Mouse (Mus musculus): ENCODE measurements around the gene Cfap70. TPM values are rescaled to one million over a fixed set of nuclear protein-coding genes. Genes with fewer than 3 reads are reported as not detected.

Gene Cfap70
- polyA plus RNA-seq (2021; fragmentation: Nextera tagmentation), result 0.93 and 1.6 TPM in 2 replicates
- long read RNA-seq, experiment 1, partial matches to known transcripts, result 0 of 2 reads
- long read RNA-seq, experiment 1, other reads (novel, unspliced or antisense), result 0 of 2 reads
- long read RNA-seq, experiment 2, partial matches to known transcripts, result 1 of 1 reads
- long read RNA-seq, experiment 2, other reads (novel, unspliced or antisense), result 0 of 1 reads

GRCm38 (mm10) chr14:20451765-20452331, at the start of gene Cfap70:
TSS of gene Cfap70 (minus strand) at chr14:20452226.

DNA sequence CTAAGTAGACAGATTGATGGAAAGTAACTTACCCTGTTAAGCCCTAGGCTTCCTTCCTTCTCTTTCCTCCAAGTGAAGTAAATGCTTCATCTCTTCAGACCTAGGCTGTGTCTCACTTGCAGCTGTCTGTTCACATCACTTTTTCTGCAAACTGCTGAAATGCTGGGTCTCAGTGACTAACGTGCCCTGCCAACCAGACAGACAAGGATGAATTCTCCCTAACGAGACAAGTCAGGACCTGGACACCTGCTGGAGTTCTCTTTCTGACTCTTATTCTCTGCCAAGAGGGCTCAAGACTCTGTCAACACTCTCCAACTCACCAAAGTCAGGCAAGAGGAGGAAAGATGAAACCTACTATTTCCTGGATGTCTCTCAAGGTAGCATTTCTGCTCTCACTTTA, 44.6 kb upstream of the Cfap70 start, which contains the start of gene Mss51:
TSS of gene Mss51 (minus strand) at position 299 of the 400 bp plus-strand sequence.

DNA sequence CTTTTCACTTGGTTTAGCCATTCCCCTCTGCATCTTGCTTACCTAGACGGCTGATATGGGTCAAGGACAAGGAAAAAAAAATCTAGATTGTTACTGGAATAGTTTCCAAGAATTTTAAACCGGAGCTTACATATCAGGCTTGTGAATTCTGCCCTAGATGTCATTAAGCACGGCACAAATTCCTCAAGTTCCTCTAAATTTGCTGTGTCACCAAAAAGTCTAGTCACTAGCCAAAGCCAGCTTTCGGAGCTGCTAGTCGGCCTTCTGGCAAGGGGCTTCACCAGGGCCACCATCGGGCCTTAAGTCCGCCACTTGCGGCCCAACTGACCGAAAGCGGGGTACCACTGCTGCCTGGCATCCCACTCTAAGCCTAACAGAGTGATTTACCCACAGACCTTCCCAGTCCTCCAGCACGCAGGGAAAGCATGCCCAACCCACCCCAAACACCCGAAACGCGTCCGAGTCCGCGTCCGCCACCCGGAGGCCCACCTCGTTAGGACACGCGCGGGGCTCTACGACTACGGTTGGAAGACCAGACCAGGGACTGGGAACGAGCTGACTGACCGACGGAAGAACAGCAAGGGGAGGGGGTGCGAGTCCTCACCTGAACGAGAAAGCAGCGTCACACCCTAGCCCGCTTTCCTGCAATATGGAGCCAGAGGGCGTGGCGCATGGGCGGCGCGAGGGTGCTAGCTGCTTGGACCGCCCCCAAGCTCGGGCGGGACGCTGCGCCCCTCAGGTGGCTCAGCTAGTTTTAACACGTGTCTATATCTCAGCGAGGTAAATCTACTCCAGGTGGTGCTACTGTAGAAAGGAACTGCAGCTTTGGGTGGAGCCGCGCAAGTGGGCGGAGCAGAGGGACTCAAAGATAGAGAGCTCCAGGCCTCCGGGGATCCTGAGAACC, 27.5 kb upstream of the Cfap70 start, which contains the start of gene Anxa7:
TSS of gene Anxa7 (minus strand) at position 843 of the 904 bp plus-strand sequence.

GRCm38 (mm10) chr14:20393205-20393913, 58.7 kb downstream of the Cfap70 start, which contains the start of gene Mrps16:
TSS of gene Mrps16 (minus strand) at chr14:20393634.

DNA sequence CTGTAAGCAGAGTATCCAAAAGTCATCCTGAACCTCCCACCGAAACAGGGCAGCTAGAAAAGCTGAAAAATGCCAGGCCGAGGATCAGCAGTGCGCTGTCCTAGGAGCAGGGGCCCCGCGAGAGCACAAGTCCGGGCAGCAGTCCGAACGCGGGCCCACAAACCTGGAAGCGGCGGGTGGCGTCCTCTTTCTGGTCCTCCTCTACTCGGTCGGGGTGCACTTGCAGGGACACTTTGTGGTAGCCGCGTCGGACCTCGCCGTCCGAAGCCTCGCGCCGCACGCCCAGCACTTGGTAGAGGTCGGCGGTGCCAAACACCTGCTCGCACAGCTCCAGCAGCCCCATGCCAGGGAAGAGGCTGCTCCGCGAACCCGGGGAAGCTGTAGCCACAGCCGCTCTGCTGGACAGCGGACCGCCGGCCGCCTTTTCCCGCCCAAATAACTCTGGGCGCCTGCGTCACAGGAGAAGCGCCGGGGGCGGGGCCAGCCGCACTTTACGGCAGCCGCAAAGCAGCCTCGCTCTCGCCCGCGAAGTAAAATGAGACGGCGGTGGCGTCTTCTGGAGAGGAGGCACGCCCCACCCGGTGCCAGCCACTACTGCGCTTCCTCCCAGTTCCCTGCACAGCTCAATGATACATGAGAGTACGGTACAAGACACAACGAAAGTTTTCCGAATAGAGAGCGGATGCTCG, 63.4 kb downstream of the Cfap70 start, which contains the start of gene Dnajc9:
TSS of gene Dnajc9 (minus strand) at position 470 of the 689 bp plus-strand sequence.

GRCm38 (mm10) chr14:20347991-20348541, 104.0 kb downstream of the Cfap70 start, which contains the start of the genes Ecd and Fam149b:
TSS of gene Ecd (minus strand) at chr14:20348121.
TSS of gene Fam149b (plus strand) at chr14:20348162.

Other genes starting within 250 kb of the Cfap70 start
- not detected in 2 replicates for gene Kcnk16, start 183.0 kb downstream of the Cfap70 start, polyA plus RNA-seq (2021; fragmentation: Nextera tagmentation)
- gene Nudt13, start 157.5 kb downstream of the Cfap70 start, polyA plus RNA-seq (2021; fragmentation: Nextera tagmentation), result 8.6 and 8.7 TPM in 2 replicates
- 25.4 and 31.0 TPM in 2 replicates for gene Ecd, start 104.1 kb downstream of the Cfap70 start, polyA plus RNA-seq (2021; fragmentation: Nextera tagmentation)
- gene Fam149b, start 104.1 kb downstream of the Cfap70 start, polyA plus RNA-seq (2021; fragmentation: Nextera tagmentation), result 6.5 and 8.9 TPM in 2 replicates
- gene Dnajc9, start 63.3 kb downstream of the Cfap70 start, polyA plus RNA-seq (2021; fragmentation: Nextera tagmentation), result 32.6 and 36.5 TPM in 2 replicates
- 83.7 and 104 TPM in 2 replicates for gene Mrps16, start 58.6 kb downstream of the Cfap70 start, polyA plus RNA-seq (2021; fragmentation: Nextera tagmentation)
- 42.5 and 51.7 TPM in 2 replicates for gene Anxa7, start 27.9 kb upstream of the Cfap70 start, polyA plus RNA-seq (2021; fragmentation: Nextera tagmentation)
- gene Mss51, start 44.7 kb upstream of the Cfap70 start, polyA plus RNA-seq (2021; fragmentation: Nextera tagmentation), result 0.11 TPM in 1 of 2 replicates, not detected in the other
- 32.3 and 37.2 TPM in 2 replicates for gene Ppp3cb, start 94.3 kb upstream of the Cfap70 start, polyA plus RNA-seq (2021; fragmentation: Nextera tagmentation)
- gene Usp54, start 188.8 kb upstream of the Cfap70 start, polyA plus RNA-seq (2021; fragmentation: Nextera tagmentation), result 12.8 and 13.5 TPM in 2 replicates
- not detected in 2 replicates for gene Myoz1, start 204.3 kb upstream of the Cfap70 start, polyA plus RNA-seq (2021; fragmentation: Nextera tagmentation)
- 0.05 and 0.09 TPM in 2 replicates for gene Synpo2l, start 216.1 kb upstream of the Cfap70 start, polyA plus RNA-seq (2021; fragmentation: Nextera tagmentation)
- gene Sec24c, start 222.1 kb upstream of the Cfap70 start, polyA plus RNA-seq (2021; fragmentation: Nextera tagmentation), result 62.8 and 95.0 TPM in 2 replicates
- gene Fut11, start 242.7 kb upstream of the Cfap70 start, polyA plus RNA-seq (2021; fragmentation: Nextera tagmentation), result 11.0 and 12.2 TPM in 2 replicates